Mouse (Mus musculus): ENCODE data around the gene Ipo13. TPM values are rescaled to one million over a fixed set of nuclear protein-coding genes. Genes with fewer than 3 reads are reported as not detected.

The Ipo13 gene
- polyA plus RNA-seq, 1 experiment, result 183 TPM

GRCm38 (mm10) chr4:117913421-117913820 is 1.4 kb downstream of the Ipo13 start:
- peak overlapping the region; percentile 92 for H3K27ac ChIP-seq (ENCODE audit: insufficient read depth, low read length)
- peak; percentile 82 to 85 for DNase-seq
- H3K27me3 ChIP-seq (ENCODE audit: control insufficient read depth, insufficient read depth, low read length), result no peaks in the 10 kb centered on the region
- H3K4me1 ChIP-seq (ENCODE audit: control insufficient read depth, insufficient read depth, low read length), result peaks cover 23% of the 10 kb centered on the region
- 7% methylated on average over 3 of the region's 3 CpGs for WGBS
- no peak for TF ChIP-seq CTCF (IDR thresholded peaks at IDR 0.05; ENCODE audit: borderline replicate concordance, insufficient read depth, low read depth, low read length)
- no peak for TF ChIP-seq POLR2A (IDR thresholded peaks at IDR 0.05; ENCODE audit: borderline replicate concordance, insufficient read depth, low read length)
- H3K4me3 ChIP-seq (replicated peaks; ENCODE audit: insufficient read depth, low read depth, low read length), result peak overlapping the region; percentile 98

- TF ChIP-seq POLR2A (IDR thresholded peaks at IDR 0.05; ENCODE audit: borderline replicate concordance, insufficient read depth, low read length) (no peak), CTCF (IDR thresholded peaks at IDR 0.05; ENCODE audit: borderline replicate concordance, insufficient read depth, low read depth, low read length) (no peak)
- peak in 1 of 2 experiments; percentile 50 for DNase-seq
- H3K4me3 ChIP-seq (replicated peaks; ENCODE audit: insufficient read depth, low read depth, low read length), result peak overlapping the region; percentile 98
- H3K27ac ChIP-seq (ENCODE audit: insufficient read depth, low read length), result peak overlapping the region; percentile 92
- H3K4me1 ChIP-seq (ENCODE audit: control insufficient read depth, insufficient read depth, low read length), result peaks cover 29% of the 10 kb centered on the region
- WGBS, result 3% methylated on average over 7 of the region's 7 CpGs
- H3K27me3 ChIP-seq (ENCODE audit: control insufficient read depth, insufficient read depth, low read length), result no peaks in the 10 kb centered on the region
Observed at GRCm38 (mm10) chr4:117912685-117913273, 2.0 kb downstream of the Ipo13 start.

- DNase-seq, result peak; percentile 82 to 83
- peak overlapping the region; percentile 92 for H3K27ac ChIP-seq (ENCODE audit: insufficient read depth, low read length)
- no peaks in the 10 kb centered on the region for H3K27me3 ChIP-seq (ENCODE audit: control insufficient read depth, insufficient read depth, low read length)
- H3K4me1 ChIP-seq (ENCODE audit: control insufficient read depth, insufficient read depth, low read length), result peaks cover 29% of the 10 kb centered on the region
- no peak for TF ChIP-seq CTCF (IDR thresholded peaks at IDR 0.05; ENCODE audit: borderline replicate concordance, insufficient read depth, low read depth, low read length)
- TF ChIP-seq POLR2A (IDR thresholded peaks at IDR 0.05; ENCODE audit: borderline replicate concordance, insufficient read depth, low read length), result no peak
- 10% methylated on average over 13 of the region's 13 CpGs for WGBS
- H3K4me3 ChIP-seq (replicated peaks; ENCODE audit: insufficient read depth, low read depth, low read length), result peak overlapping the region; percentile 98
Observed at GRCm38 (mm10) chr4:117912131-117912561, 2.7 kb downstream of the Ipo13 start.

GRCm38 (mm10) chr4:117908834-117909453 is 5.9 kb downstream of the Ipo13 start:
- no peak for DNase-seq
- peak overlapping the region; percentile 10; the same call in 1 of the 2 replicates for H3K27ac ChIP-seq (ENCODE audit: insufficient read depth, low read length)
- no peaks in the 10 kb centered on the region for H3K27me3 ChIP-seq (ENCODE audit: control insufficient read depth, insufficient read depth, low read length)
- H3K4me1 ChIP-seq (ENCODE audit: control insufficient read depth, insufficient read depth, low read length), result peaks cover 53% of the 10 kb centered on the region
- 24% methylated on average over 8 of the region's 8 CpGs for WGBS
- peak overlapping the region; percentile 9 for H3K4me3 ChIP-seq (replicated peaks; ENCODE audit: insufficient read depth, low read depth, low read length)
- TF ChIP-seq CTCF (IDR thresholded peaks at IDR 0.05; ENCODE audit: borderline replicate concordance, insufficient read depth, low read depth, low read length) (no peak), POLR2A (IDR thresholded peaks at IDR 0.05; ENCODE audit: borderline replicate concordance, insufficient read depth, low read length) (no peak)

- Histone ChIP-seq H3K27me3 (ENCODE audit: control insufficient read depth, insufficient read depth, low read length) (no peaks in the 10 kb centered on the region), H3K4me3 (replicated peaks; ENCODE audit: insufficient read depth, low read depth, low read length) (no peak overlapping the region), H3K27ac (ENCODE audit: insufficient read depth, low read length) (0 out of 2 replicates have a peak overlapping the region, but pooled peaks have one; percentile 33), H3K4me1 (ENCODE audit: control insufficient read depth, insufficient read depth, low read length) (peaks cover 41% of the 10 kb centered on the region)
- peak; percentile 30 to 62 for DNase-seq
- no peak for TF ChIP-seq POLR2A (IDR thresholded peaks at IDR 0.05; ENCODE audit: borderline replicate concordance, insufficient read depth, low read length)
- TF ChIP-seq CTCF (IDR thresholded peaks at IDR 0.05; ENCODE audit: borderline replicate concordance, insufficient read depth, low read depth, low read length), result no peak
- 54% methylated on average over 3 of the region's 3 CpGs for WGBS
Observed at GRCm38 (mm10) chr4:117906196-117906595, 8.6 kb downstream of the Ipo13 start.

GRCm38 (mm10) chr4:117904761-117905160 is 10.0 kb downstream of the Ipo13 start:
- TF ChIP-seq CTCF (IDR thresholded peaks at IDR 0.05; ENCODE audit: borderline replicate concordance, insufficient read depth, low read depth, low read length) (no peak), POLR2A (IDR thresholded peaks at IDR 0.05; ENCODE audit: borderline replicate concordance, insufficient read depth, low read length) (no peak)
- no peaks in the 10 kb centered on the region for H3K27me3 ChIP-seq (ENCODE audit: control insufficient read depth, insufficient read depth, low read length)
- 0 out of 2 replicates have a peak overlapping the region, but pooled peaks have one; percentile 1 for H3K27ac ChIP-seq (ENCODE audit: insufficient read depth, low read length)
- peak in 1 of 2 experiments; percentile 57 for DNase-seq
- H3K4me3 ChIP-seq (replicated peaks; ENCODE audit: insufficient read depth, low read depth, low read length), result no peak overlapping the region
- 13% methylated on average over 8 of the region's 8 CpGs for WGBS
- peaks cover 36% of the 10 kb centered on the region for H3K4me1 ChIP-seq (ENCODE audit: control insufficient read depth, insufficient read depth, low read length)

- Histone ChIP-seq H3K27ac (ENCODE audit: insufficient read depth, low read length) (0 out of 2 replicates have a peak overlapping the region, but pooled peaks have one; percentile 4), H3K4me3 (replicated peaks; ENCODE audit: insufficient read depth, low read depth, low read length) (no peak overlapping the region), H3K4me1 (ENCODE audit: control insufficient read depth, insufficient read depth, low read length) (peaks cover 33% of the 10 kb centered on the region), H3K27me3 (ENCODE audit: control insufficient read depth, insufficient read depth, low read length) (no peaks in the 10 kb centered on the region)
- 36% methylated on average over 10 of the region's 10 CpGs for WGBS
- no peak for DNase-seq
- TF ChIP-seq CTCF (IDR thresholded peaks at IDR 0.05; ENCODE audit: borderline replicate concordance, insufficient read depth, low read depth, low read length), result no peak
- TF ChIP-seq POLR2A (IDR thresholded peaks at IDR 0.05; ENCODE audit: borderline replicate concordance, insufficient read depth, low read length), result no peak
Observed at GRCm38 (mm10) chr4:117904094-117904493, 10.7 kb downstream of the Ipo13 start.

GRCm38 (mm10) chr4:117898111-117898510 is 16.7 kb downstream of the Ipo13 start:
- TF ChIP-seq POLR2A (IDR thresholded peaks at IDR 0.05; ENCODE audit: borderline replicate concordance, insufficient read depth, low read length) (no peak), CTCF (IDR thresholded peaks at IDR 0.05; ENCODE audit: borderline replicate concordance, insufficient read depth, low read depth, low read length) (no peak)
- H3K4me1 ChIP-seq (ENCODE audit: control insufficient read depth, insufficient read depth, low read length), result peaks cover 34% of the 10 kb centered on the region
- no peaks in the 10 kb centered on the region for H3K27me3 ChIP-seq (ENCODE audit: control insufficient read depth, insufficient read depth, low read length)
- 63% methylated on average over 3 of the region's 3 CpGs for WGBS
- no peak for DNase-seq
- no peak overlapping the region for H3K4me3 ChIP-seq (replicated peaks; ENCODE audit: insufficient read depth, low read depth, low read length)
- H3K27ac ChIP-seq (ENCODE audit: insufficient read depth, low read length), result no peak overlapping the region

Data from cerebellum, adult 2 months (tissue).